Mouse (Mus musculus) lung, postnatal 36 days (tissue): Measurements from ENCODE around the gene Mrpl51.

Experiments used
- DNase-seq: peaks from one replicate; pipeline ENCODE4 v3.0.0; 2022; ENCODE audit warnings: mixed read lengths

The Mrpl51 gene

GRCm38 (mm10) chr6:125236782-125237181 is 45.2 kb downstream of the Mrpl51 start, which contains the start of gene Cd27:
Gene Cd27, minus strand, starts transcription at chr6:125237010.
- no peak for DNase-seq

- DNase-seq: no peak
Measured at GRCm38 (mm10) chr6:125237421-125237820, 45.8 kb downstream of the Mrpl51 start.

GRCm38 (mm10) chr6:125238396-125238795 is 46.8 kb downstream of the Mrpl51 start:
- DNase-seq: no peak

DNA sequence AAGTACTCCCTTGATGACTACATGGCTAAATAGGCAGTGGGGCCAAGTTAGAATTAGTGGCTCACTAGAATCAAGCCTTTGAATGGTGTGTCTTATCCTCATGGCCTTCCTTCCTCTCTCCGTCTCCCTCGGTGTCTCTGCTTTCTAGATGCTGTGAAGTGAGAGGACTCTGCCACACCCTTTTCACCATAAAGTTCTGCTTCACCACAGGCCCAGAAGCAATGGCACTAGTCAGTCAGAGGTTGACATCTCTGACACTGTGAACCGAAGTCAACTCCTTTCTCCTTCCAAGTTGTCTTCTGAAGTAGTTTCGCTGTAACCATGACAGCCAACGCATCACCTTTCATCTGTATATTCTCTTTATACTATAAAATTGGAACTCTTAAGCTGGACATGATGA is 47.9 kb downstream of the Mrpl51 start:
- no peak for DNase-seq

GRCm38 (mm10) chr6:125240617-125241016 is 49.0 kb downstream of the Mrpl51 start:
- DNase-seq: no peak

DNA sequence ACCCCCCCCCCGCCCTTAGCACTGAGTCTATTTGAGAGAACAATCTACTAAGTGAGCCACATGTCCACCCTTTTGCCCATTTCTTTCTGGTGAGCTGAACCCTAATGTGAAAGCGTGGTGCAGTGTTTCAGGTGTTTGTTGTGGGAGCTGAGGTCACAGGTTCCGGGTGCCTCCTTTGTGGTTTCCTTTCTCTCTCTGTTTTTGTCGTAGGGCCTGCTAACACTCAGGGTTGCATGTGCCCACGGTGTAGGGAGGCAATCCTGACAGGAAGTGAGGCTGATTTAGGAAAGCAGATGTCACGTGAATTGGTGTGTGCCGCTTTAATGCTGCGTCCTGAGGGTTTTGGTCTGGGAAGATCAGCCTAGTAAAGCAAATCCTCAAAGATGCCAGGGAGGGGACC is 50.0 kb downstream of the Mrpl51 start:
- no peak for DNase-seq

DNA sequence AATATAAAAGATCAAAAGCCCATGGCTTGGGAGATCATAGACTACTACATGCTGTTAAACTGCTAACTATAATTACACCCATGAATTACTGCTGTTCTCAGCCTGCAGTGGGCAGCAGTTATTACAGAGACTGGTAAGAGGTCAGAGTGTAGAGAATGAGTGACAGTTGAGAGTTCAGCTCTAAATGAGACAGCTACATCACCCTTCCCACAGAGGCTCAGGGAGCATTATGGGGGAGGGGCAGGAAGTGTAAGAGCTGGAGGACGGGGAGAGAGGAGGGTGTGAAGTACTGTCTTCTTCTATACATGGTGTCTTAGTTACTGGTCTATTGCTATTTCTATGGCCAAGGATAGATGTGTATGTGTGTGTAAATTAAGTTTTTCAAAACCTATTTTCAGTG is 53.0 kb downstream of the Mrpl51 start:
- DNase-seq: no peak
